Mouse (Mus musculus): ENCODE measurements around the gene Spock1. TPM values are rescaled to one million over a fixed set of nuclear protein-coding genes. Genes with fewer than 3 reads are reported as not detected.
A peak's percentile ranks its signal among the peaks of the same experiment; 100 is the strongest.
"Not testable (repeated sequence)": the region's sequence is repeated elsewhere in the genome, so short reads cannot be mapped to it uniquely, and the experiment has no call there.

Spock1 gene
- polyA plus RNA-seq, 1 experiment from 2014 or later = 2.1 TPM

DNA sequence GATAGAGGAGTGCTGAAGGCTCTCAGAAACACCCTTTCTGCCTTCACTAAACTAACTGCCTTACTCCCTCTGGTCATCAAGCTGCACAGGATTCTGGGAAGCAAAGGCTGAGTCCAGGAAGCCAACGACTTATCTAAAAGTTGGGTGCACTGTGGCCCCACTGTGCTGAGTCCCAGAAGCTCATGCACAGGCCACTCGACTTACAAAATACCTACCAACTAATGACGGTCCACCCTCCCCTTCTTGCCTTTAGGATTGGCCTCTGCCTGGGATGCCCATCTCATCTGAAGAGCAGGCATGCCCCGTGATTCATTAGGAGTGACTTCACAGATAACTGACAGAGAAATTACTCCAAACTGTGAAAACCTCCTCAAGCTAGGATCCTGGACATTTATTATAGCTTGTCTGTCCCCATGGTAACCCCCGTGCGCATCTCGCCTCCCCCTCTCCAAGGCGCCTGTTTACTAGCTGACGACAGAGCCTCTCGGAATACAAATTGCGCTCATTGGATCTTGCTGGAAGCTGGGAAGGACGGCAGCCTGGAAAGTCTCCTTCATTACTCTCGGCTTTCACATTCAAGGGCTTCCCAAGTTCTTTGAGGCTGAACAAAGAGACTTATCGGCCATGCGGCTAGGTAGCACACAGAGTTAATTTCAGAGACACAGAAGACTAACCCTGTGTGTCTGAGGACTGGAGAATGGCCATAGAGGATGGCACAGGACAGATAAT lies 312.9 kb downstream of the Spock1 start:
- no peak overlapping the region for H3K27ac ChIP-seq
- no peaks in the 10 kb centered on the region; the same call in 1 of the 2 replicates for H3K4me1 ChIP-seq
- H3K36me3 ChIP-seq = no peaks in the 10 kb centered on the region
- H3K27me3 ChIP-seq (ENCODE audit: insufficient read depth, poor library complexity, severe bottlenecking) = no peaks in the 10 kb centered on the region
- WGBS = 65% methylated on average over 15 of the region's 15 CpGs
- DNase-seq (ENCODE audit: low spot score) = no peak
- H3K4me3 ChIP-seq = no peak overlapping the region
- no peaks in the 10 kb centered on the region for H3K9me3 ChIP-seq

GRCm38 (mm10) chr13:57589338-57589914 lies 318.7 kb downstream of the Spock1 start:
- WGBS = 86% methylated on average over 4 of the region's 4 CpGs
- not testable (repeated sequence) for H3K27me3 ChIP-seq (ENCODE audit: insufficient read depth, poor library complexity, severe bottlenecking); H3K9me3 ChIP-seq; H3K4me3 ChIP-seq; H3K4me1 ChIP-seq; H3K27ac ChIP-seq; H3K36me3 ChIP-seq
- peak; percentile 85 for DNase-seq (ENCODE audit: low spot score)

- Histone ChIP-seq H3K27ac (no peak overlapping the region), H3K27me3 (ENCODE audit: insufficient read depth, poor library complexity, severe bottlenecking) (no peaks in the 10 kb centered on the region), H3K9me3 (no peaks in the 10 kb centered on the region), H3K36me3 (no peaks in the 10 kb centered on the region), H3K4me1 (no peaks in the 10 kb centered on the region; the same call in 1 of the 2 replicates), H3K4me3 (no peak overlapping the region)
- 62% methylated on average over 10 of the region's 10 CpGs for WGBS
- DNase-seq (ENCODE audit: low spot score) = no peak
These were observed 319.4 kb downstream of the Spock1 start for GRCm38 (mm10) chr13:57588558-57589273.

DNA sequence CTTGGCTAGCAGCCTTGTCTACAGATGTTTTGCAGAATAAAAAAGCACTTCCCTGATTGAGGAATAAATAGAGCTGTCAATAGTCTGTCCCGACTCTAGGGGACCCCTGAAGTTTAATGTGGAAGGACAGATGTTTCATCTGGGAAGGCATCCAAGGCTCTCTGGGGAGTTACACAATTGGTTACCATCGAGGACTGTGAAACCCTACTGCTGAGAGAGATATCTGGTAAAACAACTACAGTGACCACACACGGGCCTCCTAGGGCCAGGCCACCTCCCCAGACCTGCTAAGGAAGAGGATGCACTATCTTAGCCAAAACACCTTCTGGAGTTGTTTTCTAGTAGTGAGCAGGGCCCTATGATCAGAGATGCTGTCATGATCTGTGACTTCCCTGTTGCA lies 323.0 kb downstream of the Spock1 start:
- WGBS = 38% methylated on average over 3 of the region's 3 CpGs
- H3K4me1 ChIP-seq = no peaks in the 10 kb centered on the region; the same call in 1 of the 2 replicates
- no peaks in the 10 kb centered on the region for H3K27me3 ChIP-seq (ENCODE audit: insufficient read depth, poor library complexity, severe bottlenecking)
- H3K4me3 ChIP-seq = no peak overlapping the region
- H3K27ac ChIP-seq = no peak overlapping the region
- DNase-seq (ENCODE audit: low spot score) = no peak
- no peaks in the 10 kb centered on the region for H3K9me3 ChIP-seq
- H3K36me3 ChIP-seq = no peaks in the 10 kb centered on the region

DNA sequence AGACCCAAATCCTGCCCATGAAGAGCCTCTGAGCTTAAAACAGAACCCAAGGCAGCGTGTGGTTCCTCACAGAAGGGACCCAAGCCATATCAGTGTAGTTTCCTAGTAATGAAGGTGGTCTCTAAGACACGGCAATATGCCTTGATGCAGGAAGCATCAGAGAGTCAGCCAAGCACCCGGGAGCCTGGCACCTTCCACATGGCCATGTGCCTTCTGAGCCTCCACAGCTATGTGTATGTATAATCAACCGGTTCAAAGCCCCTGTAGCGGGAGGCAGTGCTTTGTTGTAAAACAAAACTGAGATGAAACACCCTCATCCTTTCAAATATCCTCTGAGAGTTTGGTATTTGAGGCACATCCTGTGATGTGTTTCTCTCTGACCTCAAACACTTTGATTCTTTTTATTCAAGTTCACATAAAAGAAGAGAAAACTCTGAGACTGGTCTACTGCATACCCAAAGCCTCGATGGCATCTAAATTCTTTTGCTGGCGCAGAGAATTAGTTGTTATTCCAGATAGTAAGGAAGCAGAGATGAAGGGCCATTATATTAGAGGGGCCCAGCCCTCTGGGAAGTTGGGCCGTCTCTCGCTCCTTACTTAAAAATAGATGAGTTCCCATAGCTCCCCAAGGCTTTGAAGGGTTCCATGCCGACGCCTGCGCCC lies 325.7 kb downstream of the Spock1 start:
- 84% methylated on average over 12 of the region's 12 CpGs for WGBS
- Histone ChIP-seq H3K36me3 (no peaks in the 10 kb centered on the region), H3K27ac (no peak overlapping the region), H3K9me3 (no peaks in the 10 kb centered on the region), H3K27me3 (ENCODE audit: insufficient read depth, poor library complexity, severe bottlenecking) (no peaks in the 10 kb centered on the region), H3K4me1 (no peaks in the 10 kb centered on the region), H3K4me3 (no peak overlapping the region)
- DNase-seq (ENCODE audit: low spot score) = no peak

GRCm38 (mm10) chr13:57577541-57578244 lies 330.4 kb downstream of the Spock1 start:
- Histone ChIP-seq H3K9me3 (no peaks in the 10 kb centered on the region), H3K4me3 (no peak overlapping the region), H3K4me1 (no peaks in the 10 kb centered on the region), H3K27ac (peak overlapping the region; percentile 70; the same call in 1 of the 2 replicates), H3K36me3 (no peaks in the 10 kb centered on the region), H3K27me3 (ENCODE audit: insufficient read depth, poor library complexity, severe bottlenecking) (no peaks in the 10 kb centered on the region)
- WGBS = 82% methylated on average over 5 of the region's 5 CpGs
- DNase-seq (ENCODE audit: low spot score) = peak; percentile 93

DNA sequence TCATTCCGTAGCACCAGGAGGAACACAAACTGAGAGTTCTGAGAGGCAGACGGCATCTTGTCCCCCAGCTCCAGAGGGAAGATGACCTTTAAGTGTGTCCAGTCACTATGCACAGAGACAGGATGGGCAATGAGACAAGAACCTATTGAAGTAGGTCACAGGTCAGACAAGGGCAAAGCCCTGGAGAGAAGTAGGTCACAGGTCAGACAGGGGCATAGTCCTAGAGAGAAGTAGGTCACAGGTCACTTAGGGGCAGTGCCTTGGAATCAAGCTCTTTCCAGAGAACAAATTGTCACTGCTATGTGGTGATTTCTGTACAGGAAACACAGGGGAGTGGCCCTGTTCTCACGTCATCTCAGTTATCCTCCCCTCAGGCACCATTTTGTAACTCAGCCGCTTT lies 334.6 kb downstream of the Spock1 start:
- no peaks in the 10 kb centered on the region for H3K27me3 ChIP-seq (ENCODE audit: insufficient read depth, poor library complexity, severe bottlenecking)
- no peaks in the 10 kb centered on the region for H3K36me3 ChIP-seq
- WGBS = 59% methylated on average over 4 of the region's 4 CpGs
- H3K9me3 ChIP-seq = no peaks in the 10 kb centered on the region
- H3K4me3 ChIP-seq = no peak overlapping the region
- no peak for DNase-seq (ENCODE audit: low spot score)
- H3K27ac ChIP-seq = no peak overlapping the region
- no peaks in the 10 kb centered on the region for H3K4me1 ChIP-seq

- WGBS = 80% methylated on average over 8 of the region's 8 CpGs
- DNase-seq (ENCODE audit: low spot score) = no peak
- H3K27me3 ChIP-seq (ENCODE audit: insufficient read depth, poor library complexity, severe bottlenecking) = no peaks in the 10 kb centered on the region
- no peak overlapping the region for H3K27ac ChIP-seq
- no peak overlapping the region for H3K4me3 ChIP-seq
- H3K4me1 ChIP-seq = no peaks in the 10 kb centered on the region
- no peaks in the 10 kb centered on the region for H3K36me3 ChIP-seq
- no peaks in the 10 kb centered on the region for H3K9me3 ChIP-seq
These were observed 339.7 kb downstream of the Spock1 start for GRCm38 (mm10) chr13:57568404-57568803.

DNA sequence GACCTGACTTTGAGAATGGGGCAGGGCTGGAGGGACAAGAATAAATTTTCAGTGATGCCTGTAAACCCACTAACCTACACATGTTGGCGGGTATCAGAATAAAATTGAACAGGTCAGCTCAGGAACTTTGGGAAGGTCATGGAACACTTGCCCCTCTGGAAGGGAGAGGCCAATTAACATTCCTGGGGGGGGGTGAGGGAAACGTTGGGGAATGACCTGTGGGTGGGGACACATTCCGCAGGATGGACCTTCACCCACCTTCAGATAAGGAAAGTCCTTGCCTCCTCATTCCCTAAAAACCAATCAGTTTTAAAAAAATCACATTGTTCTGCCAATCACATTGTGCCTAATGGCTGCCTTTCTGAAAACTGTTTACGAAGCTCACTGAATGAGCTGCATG lies 352.9 kb downstream of the Spock1 start:
- WGBS = 54% methylated on average over 4 of the region's 4 CpGs
- Histone ChIP-seq H3K27me3 (ENCODE audit: insufficient read depth, poor library complexity, severe bottlenecking) (no peaks in the 10 kb centered on the region), H3K4me1 (peaks cover 4% of the 10 kb centered on the region; the same call in 1 of the 2 replicates), H3K4me3 (no peak overlapping the region), H3K36me3 (no peaks in the 10 kb centered on the region), H3K27ac (no peak overlapping the region), H3K9me3 (no peaks in the 10 kb centered on the region)
- no peak for DNase-seq (ENCODE audit: low spot score)

DNA sequence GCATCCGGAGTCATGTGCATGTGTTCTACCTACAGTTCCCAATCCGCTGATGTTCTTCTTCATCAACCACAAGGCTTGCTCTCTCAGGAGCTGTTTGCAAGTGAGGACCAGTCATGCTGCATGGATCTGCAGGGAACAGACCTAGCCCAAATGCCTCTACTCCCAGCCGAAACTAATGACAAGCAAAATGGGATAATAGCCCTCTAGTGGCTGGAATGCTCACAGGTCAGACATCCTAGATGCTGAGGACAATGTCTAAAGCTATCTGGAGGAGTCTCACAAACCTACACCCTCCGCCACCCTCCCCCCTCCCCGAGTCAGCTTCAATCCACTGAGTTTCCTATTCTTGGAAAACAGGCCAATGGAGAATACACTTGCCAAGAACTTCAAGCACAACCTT lies 358.4 kb downstream of the Spock1 start:
- Histone ChIP-seq H3K9me3 (no peaks in the 10 kb centered on the region), H3K27ac (no peak overlapping the region), H3K36me3 (no peaks in the 10 kb centered on the region), H3K27me3 (ENCODE audit: insufficient read depth, poor library complexity, severe bottlenecking) (peaks cover 6% of the 10 kb centered on the region; the same call in 1 of the 2 replicates), H3K4me1 (0 out of 2 replicates have a peak, but pooled peaks cover under 1% of the 10 kb centered on the region), H3K4me3 (no peak overlapping the region)
- DNase-seq (ENCODE audit: low spot score) = no peak
- 29% methylated on average over 5 of the region's 5 CpGs for WGBS

DNA sequence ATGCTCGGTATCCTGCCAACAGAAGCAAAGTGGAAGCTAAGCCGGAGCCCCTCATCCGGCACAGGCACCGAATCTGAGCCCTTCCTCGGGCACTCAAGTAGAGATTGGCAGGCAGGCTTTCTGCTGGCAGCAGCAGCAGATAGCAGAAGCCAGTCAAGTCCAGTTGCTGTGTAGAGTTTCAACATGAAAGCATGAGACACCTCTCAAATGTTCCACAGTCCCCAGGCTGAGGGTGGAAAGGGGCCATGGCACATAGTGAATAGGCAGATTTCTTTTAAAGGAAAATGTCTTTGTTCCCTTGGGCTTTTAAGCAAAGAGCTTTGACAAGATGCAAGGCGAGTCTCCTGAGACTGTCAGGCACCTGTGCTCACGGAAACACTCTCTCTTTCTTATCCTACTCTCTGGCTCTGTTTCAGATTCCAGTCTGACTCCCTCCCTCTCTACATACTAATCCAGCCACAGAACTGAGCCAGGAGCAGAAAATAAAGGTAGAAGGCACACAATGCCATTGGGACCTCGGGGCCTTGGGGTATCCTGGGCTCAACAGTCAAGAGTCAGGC lies 371.1 kb downstream of the Spock1 start:
- 61% methylated on average over 8 of the region's 8 CpGs for WGBS

DNA sequence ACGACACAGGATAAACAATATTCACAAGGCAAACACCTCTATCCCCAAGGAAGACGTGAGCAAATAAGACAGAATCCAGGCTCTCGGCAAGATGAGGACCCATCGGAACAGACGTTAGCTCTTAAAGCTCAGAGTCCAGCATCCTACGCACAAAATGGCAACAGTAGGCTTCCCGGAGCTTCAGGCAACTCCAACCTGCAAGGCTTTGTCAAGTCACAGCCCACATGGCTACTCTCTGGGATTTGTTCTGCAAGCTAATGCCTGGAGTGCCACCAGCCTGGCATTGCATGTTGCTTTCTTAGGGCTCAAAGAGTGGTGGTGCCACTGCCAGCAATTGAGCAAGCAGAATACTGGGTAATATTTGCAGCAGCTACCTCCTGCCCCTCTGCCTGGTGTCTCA lies 373.8 kb downstream of the Spock1 start:
- H3K4me3 ChIP-seq = no peak overlapping the region
- peaks cover 24% of the 10 kb centered on the region for H3K27me3 ChIP-seq (ENCODE audit: insufficient read depth, poor library complexity, severe bottlenecking)
- H3K9me3 ChIP-seq = no peaks in the 10 kb centered on the region
- no peak for DNase-seq (ENCODE audit: low spot score)
- H3K27ac ChIP-seq = no peak overlapping the region
- WGBS = 89% methylated on average over 7 of the region's 7 CpGs
- H3K4me1 ChIP-seq = peaks cover 12% of the 10 kb centered on the region
- H3K36me3 ChIP-seq = no peaks in the 10 kb centered on the region

More for the DNA sequence above, 371.1 kb downstream of the Spock1 start:
- Histone ChIP-seq H3K4me1 (0 out of 2 replicates have a peak, but pooled peaks cover 6% of the 10 kb centered on the region), H3K27me3 (ENCODE audit: insufficient read depth, poor library complexity, severe bottlenecking) (peaks cover 29% of the 10 kb centered on the region), H3K36me3 (no peaks in the 10 kb centered on the region), H3K27ac (no peak overlapping the region), H3K4me3 (no peak overlapping the region), H3K9me3 (no peaks in the 10 kb centered on the region)
- DNase-seq (ENCODE audit: low spot score) = no peak

Measured in heart, embryonic 10.5 days (tissue).